Mouse (Mus musculus): ENCODE data around the gene Car11. TPM values are rescaled to one million over a fixed set of nuclear protein-coding genes. Genes with fewer than 3 reads are reported as not detected.

Car11 gene
- polyA plus RNA-seq, 1 experiment from 2014 or later, result 9.8 TPM

DNA sequence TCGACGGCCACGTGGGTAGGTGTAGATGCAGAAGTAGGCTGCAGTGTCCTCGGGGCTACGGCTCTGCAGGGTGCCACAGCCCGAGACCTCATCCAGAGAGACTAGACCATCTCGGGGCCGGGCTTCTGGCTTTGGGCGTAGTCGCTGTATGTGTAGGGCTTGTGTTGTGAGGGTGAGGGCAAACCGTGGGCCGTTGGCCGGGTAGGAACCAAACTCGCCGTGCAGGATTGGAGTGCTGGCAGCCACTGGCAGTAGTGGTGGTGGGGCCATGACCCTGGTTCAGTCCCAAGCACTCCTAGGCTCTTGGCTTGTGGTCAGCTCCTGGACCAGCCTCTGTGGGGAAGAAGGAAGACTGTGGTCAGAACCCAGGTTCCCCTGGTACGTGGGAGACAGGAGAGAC is 13.8 kb downstream of the Car11 start:
- ATAC-seq (ENCODE audit: insufficient read depth, low FRiP score), result no peak
- H3K27me3 ChIP-seq (ENCODE audit: control insufficient read depth, insufficient read depth, low read length), result no peaks in the 10 kb centered on the region
- H3K4me3 ChIP-seq (replicated peaks; ENCODE audit: low read length), result peak overlapping the region; percentile 89
- no peaks in the 10 kb centered on the region for H3K9me3 ChIP-seq (replicated peaks; ENCODE audit: control insufficient read depth, low read length)
- H3K36me3 ChIP-seq (ENCODE audit: control insufficient read depth, insufficient read depth, low read length), result peaks cover 8% of the 10 kb centered on the region; the same call in 1 of the 2 replicates
- peak overlapping the region; percentile 67 for H3K4me2 ChIP-seq (ENCODE audit: low read depth, low read length)
- H3K4me1 ChIP-seq (ENCODE audit: control insufficient read depth, insufficient read depth, low read length), result peaks cover 26% of the 10 kb centered on the region
- 84% methylated on average over 16 of the region's 16 CpGs for WGBS
- H3K27ac ChIP-seq (ENCODE audit: low read length), result peak overlapping the region; percentile 96
- H3K9ac ChIP-seq (ENCODE audit: low read length), result peak overlapping the region; percentile 82

DNA sequence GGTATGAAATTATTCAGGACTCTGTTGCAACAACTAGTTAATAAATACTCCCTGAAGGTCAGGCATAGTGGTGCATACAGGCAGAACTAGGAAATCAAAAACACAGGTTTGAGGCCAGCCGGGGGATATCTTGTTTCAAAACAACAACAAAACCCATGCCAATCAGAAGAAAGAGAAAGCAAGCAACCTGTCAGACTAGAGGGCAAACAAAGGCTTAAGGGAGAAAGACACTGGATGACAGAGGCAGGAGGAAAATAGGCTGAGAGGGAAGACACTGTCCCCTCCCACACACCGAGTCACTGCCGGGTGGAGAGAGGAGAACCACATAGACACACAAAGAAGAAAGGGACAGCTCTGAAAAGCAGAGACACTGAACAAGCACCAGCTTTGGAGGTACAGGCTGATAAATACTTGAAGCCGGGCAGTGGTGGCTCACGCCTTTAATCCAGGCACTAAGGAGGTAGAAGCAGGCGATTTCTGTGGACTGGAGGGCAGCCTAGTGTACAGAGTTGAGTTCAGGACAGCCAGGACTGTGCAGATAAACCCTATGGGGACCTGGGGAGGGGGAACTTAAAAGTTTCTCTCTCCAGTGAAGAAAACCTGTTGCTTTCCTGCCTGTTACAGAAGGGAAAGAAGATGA is 14.4 kb downstream of the Car11 start:
- peak overlapping the region; percentile 82 for H3K9ac ChIP-seq (ENCODE audit: low read length)
- H3K4me1 ChIP-seq (ENCODE audit: control insufficient read depth, insufficient read depth, low read length), result peaks cover 28% of the 10 kb centered on the region
- peak overlapping the region; percentile 67 for H3K4me2 ChIP-seq (ENCODE audit: low read depth, low read length)
- H3K36me3 ChIP-seq (ENCODE audit: control insufficient read depth, insufficient read depth, low read length), result peaks cover 8% of the 10 kb centered on the region; the same call in 1 of the 2 replicates
- H3K9me3 ChIP-seq (replicated peaks; ENCODE audit: control insufficient read depth, low read length), result no peaks in the 10 kb centered on the region
- peak overlapping the region; percentile 89 for H3K4me3 ChIP-seq (replicated peaks; ENCODE audit: low read length)
- no peaks in the 10 kb centered on the region for H3K27me3 ChIP-seq (ENCODE audit: control insufficient read depth, insufficient read depth, low read length)
- ATAC-seq (ENCODE audit: insufficient read depth, low FRiP score), result no peak
- 63% methylated on average over 6 of the region's 6 CpGs for WGBS
- H3K27ac ChIP-seq (ENCODE audit: low read length), result peak overlapping the region; percentile 96

DNA sequence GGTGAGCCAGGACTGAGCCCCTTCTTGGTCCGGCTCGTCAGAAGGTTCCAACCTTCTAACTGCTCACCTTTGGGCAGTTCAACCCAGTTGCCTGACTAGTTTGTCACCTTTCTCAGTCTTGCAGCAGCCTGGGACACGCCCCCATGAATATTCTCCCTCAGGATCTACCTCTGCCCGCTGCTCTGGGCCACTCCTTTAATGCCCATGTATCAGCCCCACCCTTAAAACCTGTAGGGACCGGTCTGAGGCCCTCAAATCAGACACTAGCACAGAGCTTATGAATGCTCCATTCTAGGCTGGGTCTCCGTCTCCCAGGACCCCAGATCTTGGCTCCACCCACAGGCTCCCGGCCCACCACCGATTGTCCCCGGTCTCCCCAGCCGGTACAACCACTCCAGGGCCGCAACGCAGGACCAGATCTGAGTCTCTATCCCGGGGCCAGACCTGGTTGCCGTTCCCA is 15.0 kb downstream of the Car11 start:
- Histone ChIP-seq H3K4me2 (ENCODE audit: low read depth, low read length) (peak overlapping the region; percentile 67), H3K9me3 (replicated peaks; ENCODE audit: control insufficient read depth, low read length) (no peaks in the 10 kb centered on the region), H3K4me1 (ENCODE audit: control insufficient read depth, insufficient read depth, low read length) (peaks cover 34% of the 10 kb centered on the region), H3K27ac (ENCODE audit: low read length) (peak overlapping the region; percentile 96), H3K4me3 (replicated peaks; ENCODE audit: low read length) (peak overlapping the region; percentile 89), H3K27me3 (ENCODE audit: control insufficient read depth, insufficient read depth, low read length) (no peaks in the 10 kb centered on the region), H3K9ac (ENCODE audit: low read length) (peak overlapping the region; percentile 82), H3K36me3 (ENCODE audit: control insufficient read depth, insufficient read depth, low read length) (peaks cover 13% of the 10 kb centered on the region; the same call in 1 of the 2 replicates)
- peak; percentile 71 for ATAC-seq (ENCODE audit: insufficient read depth, low FRiP score)
- WGBS, result 7% methylated on average over 14 of the region's 14 CpGs

DNA sequence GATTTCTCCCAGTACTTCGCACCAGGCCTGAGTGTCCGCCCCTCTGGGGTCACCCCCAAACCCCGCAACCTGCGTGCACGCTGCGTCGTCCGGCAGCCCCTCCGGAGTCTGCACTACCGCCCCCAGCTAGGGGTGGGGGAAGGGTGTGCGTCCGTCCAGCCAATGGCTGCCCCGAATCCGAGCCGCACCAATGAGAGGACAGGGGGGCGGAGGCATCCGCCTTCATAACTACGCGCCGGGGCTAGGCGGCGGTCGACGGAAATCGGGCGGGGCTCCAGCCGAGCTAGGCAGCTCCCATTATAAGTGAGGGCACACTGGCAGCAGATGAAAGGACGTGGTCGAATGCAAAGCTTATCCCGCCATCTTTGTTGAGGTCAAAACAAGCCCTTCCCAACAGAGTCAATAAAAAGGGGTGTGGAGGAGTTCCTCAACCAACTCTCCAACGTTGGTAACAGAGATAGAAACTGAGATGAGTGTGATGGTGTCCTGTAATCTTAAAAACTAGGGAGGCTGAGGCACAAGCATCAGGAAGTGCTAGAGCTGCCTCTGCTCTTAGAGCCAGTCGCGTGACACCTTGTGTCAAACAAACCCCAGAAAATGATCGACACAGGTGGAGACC is 15.6 kb downstream of the Car11 start, which contains the start of gene Rpl18:
TSS of gene Rpl18 (plus strand) at position 368 of the 619 bp plus-strand sequence.
- H3K36me3 ChIP-seq (ENCODE audit: control insufficient read depth, insufficient read depth, low read length), result peaks cover 13% of the 10 kb centered on the region
- WGBS, result 6% methylated on average over 34 of the region's 34 CpGs
- ATAC-seq (ENCODE audit: insufficient read depth, low FRiP score), result peak; percentile 89

DNA sequence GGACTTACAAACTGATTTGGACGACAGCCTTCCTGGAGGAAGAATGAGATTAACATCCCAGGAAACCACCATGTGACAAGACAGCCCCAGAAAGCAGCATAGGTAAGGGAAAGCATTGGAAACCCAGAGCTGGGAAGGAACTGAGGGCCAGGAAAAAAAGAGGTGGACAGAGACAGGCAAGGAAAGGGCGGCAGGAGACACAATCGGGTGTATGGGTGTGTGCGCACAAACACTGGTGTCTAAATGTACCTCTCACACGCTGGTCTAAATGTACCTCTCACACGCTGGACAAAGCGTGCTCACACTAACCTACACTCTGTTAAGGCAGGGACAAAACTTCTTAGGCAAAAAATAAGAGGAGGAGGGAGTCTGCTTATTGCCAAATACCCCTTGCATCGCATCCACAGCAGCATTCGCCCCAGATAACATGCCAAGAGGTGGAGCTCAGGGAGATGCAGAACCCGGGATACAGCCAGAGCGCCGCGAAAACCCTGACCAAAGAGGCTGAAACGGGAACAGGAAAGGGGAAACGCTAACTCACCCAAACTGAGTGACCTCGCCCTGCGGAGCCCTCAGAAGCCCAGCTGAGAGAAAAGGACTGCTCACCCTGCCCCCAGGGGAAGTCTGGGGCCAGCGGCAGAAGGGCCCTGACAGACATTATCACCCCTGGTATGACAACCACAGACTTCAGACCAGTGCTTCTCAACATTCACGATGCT is 16.3 kb downstream of the Car11 start:
- no peaks in the 10 kb centered on the region for H3K9me3 ChIP-seq (replicated peaks; ENCODE audit: control insufficient read depth, low read length)
- peaks cover 37% of the 10 kb centered on the region for H3K4me1 ChIP-seq (ENCODE audit: control insufficient read depth, insufficient read depth, low read length)
- ATAC-seq (ENCODE audit: insufficient read depth, low FRiP score), result no peak
- H3K27me3 ChIP-seq (ENCODE audit: control insufficient read depth, insufficient read depth, low read length), result no peaks in the 10 kb centered on the region
- peak overlapping the region; percentile 67 for H3K4me2 ChIP-seq (ENCODE audit: low read depth, low read length)
- 79% methylated on average over 19 of the region's 19 CpGs for WGBS
- H3K36me3 ChIP-seq (ENCODE audit: control insufficient read depth, insufficient read depth, low read length), result peaks cover 15% of the 10 kb centered on the region
- peak overlapping the region; percentile 56 for H3K9ac ChIP-seq (ENCODE audit: low read length)
- H3K4me3 ChIP-seq (replicated peaks; ENCODE audit: low read length), result peak overlapping the region; percentile 89
- peak overlapping the region; percentile 83 for H3K27ac ChIP-seq (ENCODE audit: low read length)

More for the DNA sequence above, 15.6 kb downstream of the Car11 start, which contains the start of gene Rpl18:
- peaks cover 37% of the 10 kb centered on the region for H3K4me1 ChIP-seq (ENCODE audit: control insufficient read depth, insufficient read depth, low read length)
- H3K4me2 ChIP-seq (ENCODE audit: low read depth, low read length), result peak within 1 kb of the TSS; percentile 67
- H3K9ac ChIP-seq (ENCODE audit: low read length), result peak within 1 kb of the TSS; percentile 82
- peak within 1 kb of the TSS; percentile 89 for H3K4me3 ChIP-seq (replicated peaks; ENCODE audit: low read length)
- no peaks in the 10 kb centered on the region for H3K27me3 ChIP-seq (ENCODE audit: control insufficient read depth, insufficient read depth, low read length)
- peak within 1 kb of the TSS; percentile 96 for H3K27ac ChIP-seq (ENCODE audit: low read length)
- no peaks in the 10 kb centered on the region for H3K9me3 ChIP-seq (replicated peaks; ENCODE audit: control insufficient read depth, low read length)

DNA sequence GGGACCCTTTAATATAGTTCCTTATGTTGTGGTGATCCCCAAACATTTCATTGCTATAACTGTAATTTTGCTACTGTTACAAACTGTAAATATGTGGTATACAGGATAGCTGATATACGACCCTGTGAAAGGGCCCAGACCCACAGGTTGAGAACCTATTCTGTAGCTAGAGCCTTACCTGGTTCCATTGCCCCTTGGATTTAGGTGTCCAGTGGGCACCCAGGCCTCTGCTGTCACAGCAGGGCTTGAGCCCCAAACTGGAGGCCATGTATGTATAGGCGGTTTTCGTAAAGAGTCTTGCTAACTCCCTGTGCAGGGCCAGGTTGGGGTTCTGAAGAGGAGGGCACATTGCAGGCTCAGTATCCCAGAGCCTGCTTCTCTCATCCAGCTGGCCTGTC is 16.8 kb downstream of the Car11 start:
- H3K27me3 ChIP-seq (ENCODE audit: control insufficient read depth, insufficient read depth, low read length), result no peaks in the 10 kb centered on the region
- no peak for ATAC-seq (ENCODE audit: insufficient read depth, low FRiP score)
- peak overlapping the region; percentile 83; the same call in 1 of the 2 replicates for H3K27ac ChIP-seq (ENCODE audit: low read length)
- H3K4me3 ChIP-seq (replicated peaks; ENCODE audit: low read length), result peak overlapping the region; percentile 89
- peaks cover 12% of the 10 kb centered on the region for H3K36me3 ChIP-seq (ENCODE audit: control insufficient read depth, insufficient read depth, low read length)
- H3K9ac ChIP-seq (ENCODE audit: low read length), result peak overlapping the region; percentile 93
- peaks cover 37% of the 10 kb centered on the region for H3K4me1 ChIP-seq (ENCODE audit: control insufficient read depth, insufficient read depth, low read length)
- H3K4me2 ChIP-seq (ENCODE audit: low read depth, low read length), result peak overlapping the region; percentile 67
- 90% methylated on average over 3 of the region's 3 CpGs for WGBS
- no peaks in the 10 kb centered on the region for H3K9me3 ChIP-seq (replicated peaks; ENCODE audit: control insufficient read depth, low read length)

DNA sequence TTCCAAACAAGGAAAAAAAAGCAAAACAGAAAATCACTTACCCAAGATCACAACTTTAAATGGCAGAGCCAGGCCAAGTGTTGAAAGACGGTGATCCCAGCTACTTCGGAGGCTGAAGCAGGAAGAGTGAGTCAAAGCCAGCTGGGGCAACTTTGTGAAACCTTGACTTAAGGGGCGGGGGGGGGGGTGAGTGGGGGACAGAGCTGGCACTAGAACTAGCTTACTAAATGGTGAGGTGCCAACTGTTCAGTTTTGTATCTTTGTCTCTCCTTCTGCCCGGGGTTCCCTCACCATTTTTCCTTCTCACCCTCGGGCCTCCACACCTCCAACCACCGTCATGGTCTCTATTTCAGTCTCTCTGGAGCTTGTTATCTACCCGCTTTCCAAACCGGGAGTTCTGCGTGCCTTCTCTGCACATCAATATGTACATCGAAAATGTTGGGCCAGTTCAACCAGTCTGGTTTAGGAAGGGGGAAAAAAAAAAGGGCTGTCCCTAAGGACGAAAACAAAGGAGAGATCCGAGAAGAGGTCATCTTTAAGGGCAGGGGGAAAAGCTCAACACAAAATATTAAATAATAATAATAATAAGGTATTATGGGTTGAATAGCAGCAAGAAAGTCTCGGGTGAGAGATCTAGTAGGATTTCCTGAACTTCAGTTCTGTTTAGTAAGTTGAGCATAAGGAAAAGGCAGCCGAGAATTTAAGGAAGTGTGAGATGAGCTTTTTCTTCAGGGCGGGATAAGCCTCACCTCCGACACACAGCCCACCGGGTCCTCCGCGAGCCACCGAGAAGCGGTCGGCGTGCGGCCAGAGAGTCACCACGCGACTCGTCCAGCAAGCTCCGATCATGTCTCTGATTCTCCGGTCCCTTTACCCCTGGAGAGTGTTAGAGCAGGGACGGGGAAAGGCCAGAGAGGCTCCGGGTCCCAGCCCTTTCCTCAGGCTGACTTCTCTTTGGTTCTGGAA is 17.6 kb downstream of the Car11 start:
- no peak; the same call in 1 of the 2 replicates for ATAC-seq (ENCODE audit: insufficient read depth, low FRiP score)

DNA sequence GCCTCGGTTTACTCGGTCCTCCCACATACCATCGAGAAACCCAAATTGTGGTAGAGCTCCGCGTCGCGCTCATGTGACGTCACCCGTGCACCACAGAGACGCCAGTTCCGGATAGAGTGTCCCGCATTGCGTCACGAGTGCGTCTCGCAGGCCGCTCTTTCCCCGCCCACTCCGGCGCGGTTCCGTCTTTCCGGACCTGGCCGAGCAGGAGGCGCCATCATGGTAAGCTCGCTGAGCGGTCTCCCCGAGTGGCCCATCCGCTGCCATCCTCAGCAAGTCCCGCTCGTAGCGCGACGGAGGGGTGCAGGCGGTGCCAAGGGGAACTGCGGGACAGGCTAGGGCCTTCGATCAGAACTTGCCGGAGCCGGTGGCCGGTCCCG is 18.3 kb downstream of the Car11 start, which contains the start of gene Sphk2:
TSS of gene Sphk2 (minus strand) at position 85 of the 380 bp plus-strand sequence.
- H3K4me2 ChIP-seq (ENCODE audit: low read depth, low read length), result peak within 1 kb of the TSS; percentile 80
- H3K9me3 ChIP-seq (replicated peaks; ENCODE audit: control insufficient read depth, low read length), result no peaks in the 10 kb centered on the region
- H3K27ac ChIP-seq (ENCODE audit: low read length), result peak within 1 kb of the TSS; percentile 94
- 0% methylated on average over 41 of the region's 41 CpGs for whole genome bisulfite sequencing
- H3K4me1 ChIP-seq (ENCODE audit: control insufficient read depth, insufficient read depth, low read length), result peaks cover 37% of the 10 kb centered on the region
- peak; percentile 72 for ATAC-seq (ENCODE audit: insufficient read depth, low FRiP score)
- H3K27me3 ChIP-seq (ENCODE audit: control insufficient read depth, insufficient read depth, low read length), result no peaks in the 10 kb centered on the region
- peak within 1 kb of the TSS; percentile 93 for H3K9ac ChIP-seq (ENCODE audit: low read length)
- peak within 1 kb of the TSS; percentile 89 for H3K4me3 ChIP-seq (replicated peaks; ENCODE audit: low read length)
- H3K36me3 ChIP-seq (ENCODE audit: control insufficient read depth, insufficient read depth, low read length), result peaks cover 12% of the 10 kb centered on the region

More for the DNA sequence above, 17.6 kb downstream of the Car11 start:
- Histone ChIP-seq H3K4me2 (ENCODE audit: low read depth, low read length) (peak overlapping the region; percentile 67), H3K27me3 (ENCODE audit: control insufficient read depth, insufficient read depth, low read length) (no peaks in the 10 kb centered on the region), H3K36me3 (ENCODE audit: control insufficient read depth, insufficient read depth, low read length) (peaks cover 12% of the 10 kb centered on the region), H3K4me3 (replicated peaks; ENCODE audit: low read length) (peak overlapping the region; percentile 89), H3K4me1 (ENCODE audit: control insufficient read depth, insufficient read depth, low read length) (peaks cover 37% of the 10 kb centered on the region), H3K27ac (ENCODE audit: low read length) (peak overlapping the region; percentile 94), H3K9ac (ENCODE audit: low read length) (peak overlapping the region; percentile 93), H3K9me3 (replicated peaks; ENCODE audit: control insufficient read depth, low read length) (no peaks in the 10 kb centered on the region)
- WGBS, result 10% methylated on average over 31 of the region's 31 CpGs
